ENCODE assay signal across 8 mouse cellular contexts in genomic region chr15:80054034-80054710, GRCm38 (mm10). TPM values are rescaled to one million over a fixed set of nuclear protein-coding genes. Genes with fewer than 3 reads are reported as not detected.
DNase-seq lines count a peak whose midpoint lies in the region; ATAC-seq and TF ChIP-seq lines count a peak whose summit lies in the region.

No protein-coding gene starts in this region.

- peaks cover 10% of the 10 kb centered on the region for H3K4me1 ChIP-seq in heart, embryonic 11.5 days (ENCODE audit: control insufficient read depth, insufficient read depth, low read length)
- peaks cover 9% of the 10 kb centered on the region; the same call in 1 of the 2 replicates for H3K4me1 ChIP-seq in lung, adult 2 months (ENCODE audit: control insufficient read depth, insufficient read depth, low read length)
- peaks cover 9% of the 10 kb centered on the region; the same call in 1 of the 2 replicates for H3K4me1 ChIP-seq in hindbrain, embryonic 13.5 days (replicated peaks)

- DNase-seq in 416B (ENCODE audit: low read depth), result peak; percentile 96
- peak; percentile 94 for DNase-seq in adrenal gland, adult 8-10 months
- DNase-seq in lung, adult 2 months, result peak; percentile 49
- DNase-seq in embryo, embryonic 10 days (ENCODE audit: low spot score), result no peak
- no peak for DNase-seq in right cerebral cortex, adult 18-20 months

- peak; percentile 40; the same call in 1 of the 2 replicates for ATAC-seq in heart, embryonic 11.5 days (replicated peaks; ENCODE audit: insufficient number of reproducible peaks, low FRiP score, low TSS enrichment)
- no peak for ATAC-seq in CD4-positive, CD25-positive, alpha-beta regulatory T cell, adult 4 months
- no peak for ATAC-seq in hindbrain, embryonic 13.5 days (ENCODE audit: low FRiP score)

- peak overlapping the region; percentile 39; the same call in 1 of the 2 replicates for H3K9ac ChIP-seq in heart, embryonic 11.5 days (ENCODE audit: low read depth, low read length)
- no peak overlapping the region for H3K9ac ChIP-seq in hindbrain, embryonic 13.5 days

- peak overlapping the region; percentile 29; the same call in 1 of the 2 replicates for H3K27ac ChIP-seq in heart, embryonic 11.5 days (ENCODE audit: low read depth, low read length)
- no peak overlapping the region for H3K27ac ChIP-seq in hindbrain, embryonic 13.5 days

- H3K4me2 ChIP-seq in heart, embryonic 11.5 days, result no peak overlapping the region; the same call in 1 of the 2 replicates
- H3K4me2 ChIP-seq in hindbrain, embryonic 13.5 days, result no peak overlapping the region

- no peaks in the 10 kb centered on the region for H3K9me3 ChIP-seq in heart, embryonic 11.5 days (replicated peaks; ENCODE audit: control insufficient read depth, low read length)
- no peaks in the 10 kb centered on the region for H3K9me3 ChIP-seq in hindbrain, embryonic 13.5 days

- 51% methylated on average over 7 of the region's 7 CpGs for WGBS in heart, embryonic 11.5 days (ENCODE audit: insufficient replicate concordance)
- 70% methylated on average over 7 of the region's 7 CpGs for WGBS in lung, adult 2 months
- WGBS in hindbrain, embryonic 13.5 days, result 87% methylated on average over 7 of the region's 7 CpGs

- no peak for TF ChIP-seq POLR2A in lung, adult 2 months (IDR thresholded peaks at IDR 0.05; ENCODE audit: borderline replicate concordance, extremely low read depth, low read depth, low read length)

- no peak overlapping the region for H3K4me3 ChIP-seq in heart, embryonic 11.5 days (ENCODE audit: low read depth, low read length)
- no peak overlapping the region for H3K4me3 ChIP-seq in lung, adult 2 months (replicated peaks; ENCODE audit: extremely low read depth, low read depth, low read length)
- H3K4me3 ChIP-seq in hindbrain, embryonic 13.5 days, result no peak overlapping the region

- no peak for TF ChIP-seq CTCF in lung, adult 2 months (IDR thresholded peaks at IDR 0.05; ENCODE audit: insufficient read depth, low read length)

- H3K27me3 ChIP-seq in heart, embryonic 11.5 days (ENCODE audit: control insufficient read depth, insufficient read depth, low read length), result no peaks in the 10 kb centered on the region
- H3K27me3 ChIP-seq in hindbrain, embryonic 13.5 days, result no peaks in the 10 kb centered on the region

- no peaks in the 10 kb centered on the region for H3K36me3 ChIP-seq in heart, embryonic 11.5 days (ENCODE audit: control insufficient read depth, insufficient read depth, low read length)
- H3K36me3 ChIP-seq in hindbrain, embryonic 13.5 days, result no peaks in the 10 kb centered on the region

RNA-seq across cellular contexts. Expression of gene Syngr1, which starts 37.0 kb away (rescaled TPM):
- 10 to 100 TPM; 32.7 to 65.7 (median 48.7) TPM for total RNA-seq in adrenal gland, adult 8-10 months (2022)
- 15.2 and 20.7 TPM in 2 replicates for polyA plus RNA-seq in heart, embryonic 11.5 days (2014; fragmentation: Nextera tagmentation; extraction: Ambion mirVana)
- polyA plus RNA-seq in lung, adult 2 months (2012; rRNA removed), result 44.1 and 50.9 TPM in 2 replicates
- under 1 TPM; 0.86 to 0.94 TPM for polyA plus RNA-seq in CD4-positive, CD25-positive, alpha-beta regulatory T cell, adult 4 months (2017; shearing (Covaris generic))
- polyA plus RNA-seq in hindbrain, embryonic 13.5 days (2015; fragmentation: Nextera tagmentation; extraction: Ambion mirVana), result 27.9 and 28.3 TPM in 2 replicates

RNA-seq across cellular contexts. Expression of gene Rpl3, which starts 37.5 kb away (rescaled TPM):
- 100 to 1,000 TPM; 541 to 649 (median 631) TPM for total RNA-seq in adrenal gland, adult 8-10 months (2022)
- 861 and 879 TPM in 2 replicates for polyA plus RNA-seq in heart, embryonic 11.5 days (2014; fragmentation: Nextera tagmentation; extraction: Ambion mirVana)
- 369 and 428 TPM in 2 replicates for polyA plus RNA-seq in lung, adult 2 months (2012; rRNA removed)
- polyA plus RNA-seq in CD4-positive, CD25-positive, alpha-beta regulatory T cell, adult 4 months (2017; shearing (Covaris generic)), result 1,000 to 10,000 TPM; 3,782 to 4,433 TPM
- polyA plus RNA-seq in hindbrain, embryonic 13.5 days (2015; fragmentation: Nextera tagmentation; extraction: Ambion mirVana), result 613 and 622 TPM in 2 replicates

RNA-seq across cellular contexts. Expression of gene Pdgfb, which starts 39.4 kb away (rescaled TPM):
- total RNA-seq in adrenal gland, adult 8-10 months (2022), result 10 to 100 TPM; 42.7 to 52.9 (median 43.2) TPM
- polyA plus RNA-seq in heart, embryonic 11.5 days (2014; fragmentation: Nextera tagmentation; extraction: Ambion mirVana), result 1.3 and 2.0 TPM in 2 replicates
- polyA plus RNA-seq in lung, adult 2 months (2012; rRNA removed), result 138 and 155 TPM in 2 replicates
- polyA plus RNA-seq in CD4-positive, CD25-positive, alpha-beta regulatory T cell, adult 4 months (2017; shearing (Covaris generic)), result 1 to 10 TPM; 1.4 to 2.8 TPM
- 2.4 and 2.8 TPM in 2 replicates for polyA plus RNA-seq in hindbrain, embryonic 13.5 days (2015; fragmentation: Nextera tagmentation; extraction: Ambion mirVana)

Comparison
In these comparisons a context has a peak if more than half of its experiments do, and no peak if none do; other contexts are left out.
1. DNase-seq: peak in 416B (single experiment), adrenal gland, adult 8-10 months (single experiment) and lung, adult 2 months (single experiment); none in embryo, embryonic 10 days (single experiment) and right cerebral cortex, adult 18-20 months (single experiment).
2. RNA of gene Pdgfb, which starts 39.4 kb away (polyA plus RNA-seq): 138 to 155 TPM in lung, adult 2 months; 1.4 to 2.8 TPM in CD4-positive, CD25-positive, alpha-beta regulatory T cell, adult 4 months, 2.4 to 2.8 TPM in hindbrain, embryonic 13.5 days and 1.3 to 2.0 TPM in heart, embryonic 11.5 days; every median in the first group is over 10 times any median in the second.